Mouse (Mus musculus): Measurements from ENCODE around the gene Hormad1. TPM values are rescaled to one million over a fixed set of nuclear protein-coding genes. Genes with fewer than 3 reads are reported as not detected.
A peak's percentile ranks its signal among the peaks of the same experiment; 100 is the strongest.
"Not testable (repeated sequence)": the region's sequence is repeated elsewhere in the genome, so short reads cannot be mapped to it uniquely, and the experiment has no call there.

Gene Hormad1
- total RNA-seq (2021), result not detected
- long read RNA-seq, experiment 1, result 0 reads
- long read RNA-seq, experiment 2, result 0 reads

- DNase-seq (ENCODE audit: low spot score in 2 of 2), result no peak
Observed at GRCm38 (mm10) chr3:95559437-95559836, at the start of gene Hormad1. Gene Hormad1, plus strand, starts transcription at chr3:95559677.

- DNase-seq (ENCODE audit: low spot score in 2 of 2), result peak in 1 of 2 experiments; percentile 36
Observed at GRCm38 (mm10) chr3:95511611-95512180, 47.8 kb upstream of the Hormad1 start.

- DNase-seq (ENCODE audit: low spot score in 2 of 2), result no peak
Observed at GRCm38 (mm10) chr3:95516614-95517041, 42.8 kb upstream of the Hormad1 start.

GRCm38 (mm10) chr3:95517493-95517898 lies 42.0 kb upstream of the Hormad1 start:
- peak; percentile 57 to 72 for DNase-seq (ENCODE audit: low spot score in 2 of 2)

- DNase-seq (ENCODE audit: low spot score in 2 of 2), result no peak
Observed at GRCm38 (mm10) chr3:95518891-95519290, 40.6 kb upstream of the Hormad1 start.

- no peak for DNase-seq (ENCODE audit: low spot score in 2 of 2)
Observed at GRCm38 (mm10) chr3:95519315-95519714, 40.2 kb upstream of the Hormad1 start.

- DNase-seq (ENCODE audit: low spot score in 2 of 2), result no peak
Observed at GRCm38 (mm10) chr3:95520100-95520499, 39.4 kb upstream of the Hormad1 start.

GRCm38 (mm10) chr3:95521168-95521567 lies 38.3 kb upstream of the Hormad1 start:
- no peak for DNase-seq (ENCODE audit: low spot score in 2 of 2)

- DNase-seq (ENCODE audit: low spot score in 2 of 2), result no peak
Observed at GRCm38 (mm10) chr3:95523662-95524061, 35.8 kb upstream of the Hormad1 start.

GRCm38 (mm10) chr3:95524673-95525072 lies 34.8 kb upstream of the Hormad1 start:
- DNase-seq (ENCODE audit: low spot score in 2 of 2), result no peak

- DNase-seq (ENCODE audit: low spot score in 2 of 2), result no peak
Observed at GRCm38 (mm10) chr3:95526111-95526510, 33.4 kb upstream of the Hormad1 start.

GRCm38 (mm10) chr3:95526622-95527211 lies 32.8 kb upstream of the Hormad1 start, which contains the start of gene Ctss:
Gene Ctss, plus strand, starts transcription at chr3:95526786.
- no peak for DNase-seq (ENCODE audit: low spot score in 2 of 2)

GRCm38 (mm10) chr3:95529814-95530213 lies 29.7 kb upstream of the Hormad1 start:
- no peak for DNase-seq (ENCODE audit: low spot score in 2 of 2)

GRCm38 (mm10) chr3:95531025-95531424 lies 28.5 kb upstream of the Hormad1 start:
- DNase-seq (ENCODE audit: low spot score in 2 of 2), result no peak

- DNase-seq (ENCODE audit: low spot score in 2 of 2), result no peak
Observed at GRCm38 (mm10) chr3:95533364-95533763, 26.1 kb upstream of the Hormad1 start.

GRCm38 (mm10) chr3:95534927-95535326 lies 24.6 kb upstream of the Hormad1 start:
- DNase-seq (ENCODE audit: low spot score in 2 of 2), result no peak

GRCm38 (mm10) chr3:95538936-95539335 lies 20.5 kb upstream of the Hormad1 start:
- DNase-seq (ENCODE audit: low spot score in 2 of 2), result no peak

- no peak for DNase-seq (ENCODE audit: low spot score in 2 of 2)
Observed at GRCm38 (mm10) chr3:95539837-95540236, 19.6 kb upstream of the Hormad1 start.

- DNase-seq (ENCODE audit: low spot score in 2 of 2), result not testable (repeated sequence)
Observed at GRCm38 (mm10) chr3:95541186-95541585, 18.3 kb upstream of the Hormad1 start.

- no peak for DNase-seq (ENCODE audit: low spot score in 2 of 2)
Observed at GRCm38 (mm10) chr3:95542171-95542570, 17.3 kb upstream of the Hormad1 start.

GRCm38 (mm10) chr3:95542981-95543380 lies 16.5 kb upstream of the Hormad1 start:
- DNase-seq (ENCODE audit: low spot score in 2 of 2), result no peak

- no peak for DNase-seq (ENCODE audit: low spot score in 2 of 2)
Observed at GRCm38 (mm10) chr3:95550176-95550575, 9.3 kb upstream of the Hormad1 start.

GRCm38 (mm10) chr3:95553986-95554385 lies 5.5 kb upstream of the Hormad1 start:
- peak in 1 of 2 experiments; percentile 8 for DNase-seq (ENCODE audit: low spot score in 2 of 2)

All from adrenal gland, adult 18-20 months (tissue).